Mouse (Mus musculus): ENCODE results near the gene Zfp109. TPM values are rescaled to one million over a fixed set of nuclear protein-coding genes. Genes with fewer than 3 reads are reported as not detected.
"Not testable (repeated sequence)": the region's sequence is repeated elsewhere in the genome, so short reads cannot be mapped to it uniquely, and the experiment has no call there.

The Zfp109 gene
- 1 to 10 TPM; 8.5 to 9.0 TPM for total RNA-seq (2021)

GRCm38 (mm10) chr7:24237040-24237791 is at the start of gene Zfp109:
TSS of gene Zfp109 (minus strand) at chr7:24237560.
- peak; percentile 58 to 59 for DNase-seq (ENCODE audit: extremely low spot score in 1 of 2, low spot score in 1 of 2)

GRCm38 (mm10) chr7:24286916-24287315 is 49.6 kb upstream of the Zfp109 start:
- DNase-seq (ENCODE audit: extremely low spot score in 1 of 2, low spot score in 1 of 2), result no peak

GRCm38 (mm10) chr7:24286090-24286489 is 48.7 kb upstream of the Zfp109 start:
- no peak for DNase-seq (ENCODE audit: extremely low spot score in 1 of 2, low spot score in 1 of 2)

DNA sequence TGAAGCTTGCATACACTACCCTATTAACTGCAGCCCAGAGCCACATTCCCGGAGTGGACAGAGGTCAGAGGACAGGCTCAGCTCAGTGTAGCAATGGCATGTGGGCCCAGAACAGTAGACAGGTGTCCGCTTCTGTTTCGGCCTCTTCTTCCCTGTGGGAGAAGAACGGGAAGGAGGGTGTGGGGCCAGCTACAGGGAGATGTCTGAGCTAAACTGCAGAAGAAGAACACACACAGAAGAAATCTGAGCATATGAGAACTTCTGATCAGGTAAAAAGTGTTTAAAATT is 43.4 kb upstream of the Zfp109 start:
- DNase-seq (ENCODE audit: extremely low spot score in 1 of 2, low spot score in 1 of 2), result no peak

DNA sequence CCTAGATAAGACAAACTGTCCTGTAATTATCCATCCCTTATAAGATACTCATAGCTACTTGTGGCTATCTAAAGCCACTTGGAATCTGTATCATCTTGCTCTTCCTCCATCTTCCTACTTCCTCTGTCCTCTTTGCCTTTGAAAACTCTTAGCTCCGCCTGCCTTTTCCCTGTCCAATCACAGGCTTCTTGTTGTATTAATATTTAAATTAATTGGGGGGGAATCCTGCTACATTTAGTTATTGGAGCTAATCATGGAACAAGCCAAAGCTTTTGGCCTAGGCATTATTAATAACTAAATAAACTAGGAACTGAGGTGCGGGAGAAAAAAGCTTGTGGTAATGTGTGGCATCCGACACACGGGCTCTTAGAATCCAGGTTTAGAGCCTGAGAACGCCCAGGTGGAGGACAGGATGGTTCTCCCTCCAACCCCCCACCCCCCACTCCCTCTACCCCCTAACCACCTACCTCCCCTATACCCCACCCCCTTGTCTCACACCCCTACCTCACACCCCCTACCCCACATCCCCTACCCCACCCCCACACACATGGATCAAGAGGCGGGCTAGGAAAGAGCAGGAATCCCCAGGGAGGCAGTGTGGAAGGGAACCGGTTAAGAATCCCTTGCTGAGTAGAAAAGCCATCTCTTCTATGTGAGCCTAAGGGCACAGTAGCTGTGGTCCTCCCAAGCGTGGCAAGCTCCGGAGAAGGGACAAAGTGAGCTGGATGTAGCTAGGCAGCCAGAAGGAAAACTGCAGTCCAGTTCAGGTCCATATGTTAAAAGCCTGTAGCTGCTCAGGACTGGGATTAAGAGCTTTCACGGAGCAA is 42.9 kb upstream of the Zfp109 start:
- DNase-seq (ENCODE audit: extremely low spot score in 1 of 2, low spot score in 1 of 2), result no peak

- not testable (repeated sequence) for DNase-seq (ENCODE audit: extremely low spot score in 1 of 2, low spot score in 1 of 2)
Observed at GRCm38 (mm10) chr7:24278771-24279170, 41.4 kb upstream of the Zfp109 start.

- no peak for DNase-seq (ENCODE audit: extremely low spot score in 1 of 2, low spot score in 1 of 2)
Observed at GRCm38 (mm10) chr7:24274456-24274855, 37.1 kb upstream of the Zfp109 start.

GRCm38 (mm10) chr7:24271191-24271590 is 33.8 kb upstream of the Zfp109 start:
- DNase-seq (ENCODE audit: extremely low spot score in 1 of 2, low spot score in 1 of 2), result no peak

- peak; percentile 59 to 67 for DNase-seq (ENCODE audit: extremely low spot score in 1 of 2, low spot score in 1 of 2)
Observed at GRCm38 (mm10) chr7:24270288-24270672, 32.9 kb upstream of the Zfp109 start, which contains the start of gene Zfp93. TSS of gene Zfp93 (plus strand) at chr7:24270420.

- no peak for DNase-seq (ENCODE audit: extremely low spot score in 1 of 2, low spot score in 1 of 2)
Observed at GRCm38 (mm10) chr7:24269667-24270287, 32.4 kb upstream of the Zfp109 start.

DNA sequence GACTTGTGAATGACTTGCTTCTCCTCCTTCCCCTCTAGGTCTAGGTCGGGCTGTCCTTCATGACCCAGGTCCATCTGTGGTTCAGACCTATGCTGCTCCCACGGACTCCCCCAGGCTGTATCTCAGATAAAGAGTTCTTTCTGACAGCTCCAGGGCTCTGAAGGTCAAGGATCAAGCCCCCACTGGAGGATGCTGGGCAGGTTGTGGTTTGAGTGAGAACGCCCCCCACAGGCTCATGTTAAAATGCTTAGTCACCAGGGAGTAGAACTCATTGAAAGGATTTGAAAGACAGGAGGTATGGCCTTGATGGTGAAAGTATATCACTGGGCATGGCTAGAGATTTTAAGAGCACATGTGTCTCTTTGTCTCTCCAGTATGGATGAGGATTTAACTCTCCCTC is 31.9 kb upstream of the Zfp109 start:
- DNase-seq (ENCODE audit: extremely low spot score in 1 of 2, low spot score in 1 of 2), result no peak

DNA sequence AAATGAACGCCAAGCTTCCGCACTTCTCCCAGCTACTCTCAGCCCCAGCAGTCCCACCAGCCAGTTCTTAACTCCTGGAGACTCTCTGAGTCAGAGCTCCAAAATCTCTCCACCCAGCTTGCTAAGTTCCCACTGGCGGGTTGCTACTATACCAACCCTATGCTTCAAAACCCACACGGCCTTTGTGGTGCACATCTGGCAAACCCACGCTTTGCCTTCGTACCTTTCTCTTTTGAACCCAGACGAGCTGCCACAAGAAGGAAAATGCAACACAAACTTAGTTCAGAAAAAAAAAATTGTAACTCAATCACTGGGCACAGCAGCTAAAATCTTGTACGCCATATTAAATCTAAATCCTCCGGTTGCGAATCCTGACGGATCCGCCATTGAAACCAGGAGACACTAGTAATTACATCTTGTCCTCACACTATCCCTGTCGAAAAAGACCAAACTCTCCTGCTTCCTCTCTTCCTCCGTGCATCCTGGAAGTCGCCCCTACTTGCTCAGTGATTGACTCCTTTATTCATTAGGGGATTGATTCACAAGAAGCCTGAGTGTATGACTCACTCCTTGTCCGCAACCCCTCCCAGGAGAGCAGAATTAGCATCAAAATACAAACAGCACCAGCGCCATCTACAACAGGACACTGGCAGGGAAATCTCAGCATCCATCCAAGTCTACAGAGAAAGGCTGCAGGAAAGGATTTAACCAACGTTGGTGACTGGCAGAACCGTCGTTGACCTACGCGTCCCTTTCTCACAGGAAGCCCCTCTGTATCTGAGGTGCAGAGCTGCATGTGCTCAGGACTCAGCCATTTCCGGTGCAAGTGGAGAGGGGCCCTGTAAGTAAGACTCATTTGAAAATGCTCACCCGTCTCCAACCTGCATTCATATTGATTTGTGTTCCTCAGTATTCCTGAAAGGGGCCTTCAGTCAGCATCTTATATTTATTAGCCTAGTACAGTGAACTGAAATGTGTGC is 31.1 kb upstream of the Zfp109 start:
- DNase-seq (ENCODE audit: extremely low spot score in 1 of 2, low spot score in 1 of 2), result no peak

GRCm38 (mm10) chr7:24260000-24260312 is 22.6 kb upstream of the Zfp109 start:
- no peak for DNase-seq (ENCODE audit: extremely low spot score in 1 of 2, low spot score in 1 of 2)

- DNase-seq (ENCODE audit: extremely low spot score in 1 of 2, low spot score in 1 of 2), result no peak
Observed at GRCm38 (mm10) chr7:24259306-24259999, 22.1 kb upstream of the Zfp109 start.

DNA sequence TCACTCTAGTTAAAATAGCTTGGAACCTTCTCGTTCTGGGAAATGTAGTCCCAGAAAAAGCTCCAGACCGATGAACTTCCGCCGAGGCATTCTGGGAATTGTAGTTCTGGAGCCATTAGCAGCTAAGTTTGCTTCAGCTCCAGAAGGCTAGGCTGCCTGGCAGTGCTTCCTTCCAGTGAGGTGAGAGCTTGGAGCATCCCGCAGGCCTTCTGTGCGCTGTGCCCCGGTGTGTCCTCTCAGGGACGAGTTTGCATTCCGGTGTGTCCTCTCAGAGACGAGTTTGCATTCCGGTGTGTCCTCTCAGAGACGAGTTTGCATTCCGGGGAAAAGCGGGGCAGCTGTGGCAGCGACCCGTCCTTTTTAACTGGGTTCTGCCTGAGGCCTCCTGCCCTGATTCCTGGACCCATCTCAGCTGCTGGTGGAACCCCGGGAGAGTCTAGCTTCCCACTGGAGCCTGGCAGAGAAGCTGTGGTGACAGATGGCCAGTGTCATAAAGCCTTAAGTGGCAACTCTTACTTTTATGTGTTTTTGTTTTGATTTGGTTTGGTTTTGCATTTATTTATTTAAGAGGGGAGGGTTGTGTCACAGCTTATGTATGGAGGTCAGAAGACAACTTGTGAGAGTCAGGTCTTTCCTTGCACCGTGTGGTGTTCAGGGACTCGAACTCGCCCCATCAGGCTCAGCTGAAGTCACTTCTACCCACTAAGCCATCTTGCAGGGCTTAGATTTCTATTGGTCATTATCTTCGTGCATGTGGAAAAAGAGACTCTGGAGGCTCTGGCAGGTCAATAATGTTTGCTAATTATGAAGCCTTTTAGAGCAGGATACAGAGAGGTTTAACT is 17.5 kb upstream of the Zfp109 start, which contains the start of gene Zfp108:
TSS of gene Zfp108 (plus strand) at position 162 of the 842 bp plus-strand sequence.
- DNase-seq (ENCODE audit: extremely low spot score in 1 of 2, low spot score in 1 of 2), result peak; percentile 68 to 78

DNA sequence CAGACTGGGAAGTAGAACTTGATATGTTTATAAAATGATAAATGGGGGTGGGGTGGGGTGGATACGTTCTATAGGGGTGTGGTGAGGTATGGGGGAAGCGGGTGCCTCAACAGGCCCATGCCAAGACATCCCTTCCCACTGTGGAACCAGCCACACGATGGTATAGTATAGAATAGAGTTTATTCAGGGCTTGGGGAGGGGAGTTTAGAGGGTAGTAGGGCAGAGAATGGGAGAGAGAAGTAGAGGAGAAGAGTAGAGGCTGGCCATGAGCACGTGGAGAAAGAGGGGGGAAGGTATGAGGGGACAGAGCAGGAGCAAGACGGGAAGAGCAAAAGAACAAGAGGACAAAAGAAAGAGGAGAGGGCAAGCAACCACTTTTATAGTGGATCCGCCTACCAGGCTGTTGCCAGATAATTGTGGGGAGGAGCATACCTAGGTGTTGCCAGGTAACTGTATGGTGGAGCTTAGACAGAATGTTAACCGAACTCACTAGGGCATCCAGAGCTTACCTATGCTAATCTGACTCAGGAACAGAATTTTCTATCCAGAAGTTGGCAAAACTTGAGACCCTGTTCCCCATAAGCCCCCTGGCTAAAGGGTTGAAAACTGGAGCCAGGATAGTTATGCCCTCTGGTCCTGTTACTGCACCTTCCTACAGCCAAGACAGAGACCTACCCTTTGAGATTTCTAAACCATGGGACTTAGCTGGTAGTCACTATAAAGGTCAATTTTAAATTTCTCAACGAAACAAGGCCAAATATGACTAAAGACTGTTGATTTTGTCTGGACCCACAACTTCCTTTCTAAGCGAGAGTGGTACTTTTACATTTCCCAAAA is 16.6 kb upstream of the Zfp109 start:
- no peak for DNase-seq (ENCODE audit: extremely low spot score in 1 of 2, low spot score in 1 of 2)

DNA sequence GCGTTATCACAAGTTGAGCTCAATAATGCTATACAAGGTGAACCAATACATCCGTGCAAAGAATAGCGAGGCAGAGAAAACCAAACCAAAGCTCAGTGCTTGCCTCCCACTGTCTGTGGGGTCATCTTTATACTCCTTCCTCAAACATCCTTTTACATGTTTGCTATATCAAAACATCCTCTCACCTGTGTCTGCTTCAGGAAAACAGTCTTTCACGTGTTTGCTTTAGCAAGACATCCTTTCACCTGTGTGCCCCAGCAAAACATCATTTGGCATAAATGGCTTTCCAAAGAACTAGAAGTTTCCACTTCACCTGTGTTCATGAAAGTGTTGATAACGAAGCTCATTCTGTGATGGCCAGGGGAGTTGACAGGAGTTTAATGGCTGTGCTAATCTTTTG is 26.0 kb downstream of the Zfp109 start, which contains the start of gene Zfp111:
TSS of gene Zfp111 (minus strand) at position 101 of the 400 bp plus-strand sequence.
- no peak for DNase-seq (ENCODE audit: extremely low spot score in 1 of 2, low spot score in 1 of 2)

DNA sequence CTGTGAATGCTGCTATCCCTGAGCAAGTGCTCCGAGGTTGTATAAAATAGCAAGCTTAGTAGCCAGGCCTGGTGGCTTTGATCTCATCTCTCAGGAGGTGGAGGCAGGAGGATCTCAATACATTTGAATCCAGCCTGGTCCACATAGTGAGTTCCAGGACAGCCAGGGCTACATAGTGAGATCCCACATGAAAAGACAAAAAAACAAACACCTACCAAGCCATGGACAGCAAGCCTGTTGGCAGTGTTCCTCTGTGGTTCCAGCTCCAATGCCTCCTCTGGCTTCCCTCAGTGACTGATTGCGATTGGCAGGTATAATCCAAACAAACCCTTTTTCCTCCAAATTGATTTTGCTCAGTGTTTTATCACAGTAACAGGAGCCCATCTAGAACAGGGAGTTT is 27.1 kb downstream of the Zfp109 start:
- DNase-seq (ENCODE audit: extremely low spot score in 1 of 2, low spot score in 1 of 2), result no peak
